Mouse (Mus musculus) megakaryocyte progenitor cell, adult 5-6 weeks (primary cell): ENCODE results near the gene Fam169b. TPM values are rescaled to one million over a fixed set of nuclear protein-coding genes. Genes with fewer than 3 reads are reported as not detected.

Experiments used
- ATAC-seq: replicated peaks from 2 replicates; pipeline ENCODE4 v1.8.0; 2016; ENCODE audit warnings: mild to moderate bottlenecking, moderate TSS enrichment, inconsistent platforms; ENCODE audit not compliant: poor library complexity
- total RNA-seq, 2 experiments: library from RNA; stranded (forward) in 1 of 2; stranded (reverse) in 1 of 2; fragments of 157-497, 149-512 nt in 1 of 2; fragments of 200-1000 nt in 1 of 2; gene quantifications; 2 replicates each; pipeline versions ENCODE4 v1.2.3 to v1.2.4; 2015 to 2017

Gene Fam169b
- total RNA-seq, 2 experiments from 2014 or later = 0.21 to 0.94 TPM

GRCm38 (mm10) chr7:68314286-68314685 is 40.6 kb downstream of the Fam169b start:
- ATAC-seq = no peak

- ATAC-seq = no peak
Measured at GRCm38 (mm10) chr7:68315068-68315467, 41.4 kb downstream of the Fam169b start.

- no peak for ATAC-seq
Measured at GRCm38 (mm10) chr7:68318006-68318788, 44.6 kb downstream of the Fam169b start.

- no peak for ATAC-seq
Measured at GRCm38 (mm10) chr7:68318979-68319378, 45.3 kb downstream of the Fam169b start.

- ATAC-seq = peak; percentile 70
Measured at GRCm38 (mm10) chr7:68320078-68320810, 46.6 kb downstream of the Fam169b start.

GRCm38 (mm10) chr7:68323051-68323450 is 49.4 kb downstream of the Fam169b start:
- no peak for ATAC-seq

GRCm38 (mm10) chr7:68326190-68326722 is 52.6 kb downstream of the Fam169b start:
- ATAC-seq = no peak

GRCm38 (mm10) chr7:68329000-68329399 is 55.4 kb downstream of the Fam169b start:
- no peak for ATAC-seq

- ATAC-seq = no peak
Measured at GRCm38 (mm10) chr7:68332799-68333198, 59.2 kb downstream of the Fam169b start.

GRCm38 (mm10) chr7:68337080-68337781 is 63.6 kb downstream of the Fam169b start:
- ATAC-seq = no peak

- ATAC-seq = no peak
Measured at GRCm38 (mm10) chr7:68338680-68339079, 65.0 kb downstream of the Fam169b start.

GRCm38 (mm10) chr7:68344561-68344960 is 70.9 kb downstream of the Fam169b start:
- no peak for ATAC-seq

GRCm38 (mm10) chr7:68345963-68346362 is 72.3 kb downstream of the Fam169b start:
- ATAC-seq = no peak

- ATAC-seq = no peak
Measured at GRCm38 (mm10) chr7:68355325-68356076, 81.9 kb downstream of the Fam169b start.

GRCm38 (mm10) chr7:68357407-68357806 is 83.8 kb downstream of the Fam169b start:
- peak; percentile 90 for ATAC-seq

GRCm38 (mm10) chr7:68362609-68363008 is 89.0 kb downstream of the Fam169b start:
- ATAC-seq = no peak

- ATAC-seq = no peak
Measured at GRCm38 (mm10) chr7:68365711-68366110, 92.1 kb downstream of the Fam169b start.

GRCm38 (mm10) chr7:68368948-68369347 is 95.3 kb downstream of the Fam169b start:
- ATAC-seq = peak; percentile 70

- ATAC-seq = peak; percentile 90
Measured at GRCm38 (mm10) chr7:68369694-68370093, 96.1 kb downstream of the Fam169b start.

GRCm38 (mm10) chr7:68374109-68374857 is 100.6 kb downstream of the Fam169b start:
- peak; percentile 66 for ATAC-seq
